Mouse (Mus musculus) G1E (cell line): ENCODE measurements around the gene Gm5678.

Experiments used
- CTCF ChIP-seq: IDR thresholded peaks from 2 replicates; pipeline ENCODE4 v1.5.1; 2012; ENCODE audit warnings: low read depth, low read length, inconsistent platforms, mixed read lengths
- GATA1 ChIP-seq: IDR thresholded peaks from 2 replicates; pipeline ENCODE4 v1.6.1; 2012; ENCODE audit warnings: borderline replicate concordance, low read length, inconsistent platforms, mixed read lengths
- POLR2AphosphoS5 ChIP-seq: IDR thresholded peaks from 2 replicates; pipeline ENCODE4 v1.6.1; 2012; ENCODE audit warnings: low read depth, low read length, inconsistent platforms; ENCODE audit not compliant: insufficient replicate concordance

GRCm38 (mm10) chr16:93596807-93597206 is 31.1 kb upstream of the Gm5678 start:
- no peak for TF ChIP-seq CTCF
- TF ChIP-seq GATA1 = no peak
- no peak for TF ChIP-seq POLR2AphosphoS5
